Mouse (Mus musculus) skeletal muscle tissue, postnatal 0 days (tissue): ENCODE results near the gene Smc6. TPM values are rescaled to one million over a fixed set of nuclear protein-coding genes. Genes with fewer than 3 reads are reported as not detected.

Source experiments
- microRNA-seq, 2 experiments: library from miRNA; unstranded; fragments of <30 nt; microRNA quantifications; one replicate each; pipeline ENCODE4; 2016
- polyA plus RNA-seq: library from polyadenylated mRNA; unstranded; fragments of >200 nt; fragmentation: Nextera tagmentation; extraction: Ambion mirVana; gene quantifications from 2 replicates; pipeline ENCODE4 v1.2.1, GENCODE M21; 2015

Gene Smc6
- polyA plus RNA-seq: 141 and 144 TPM in 2 replicates

GRCm38 (mm10) chr12:11265382-11266281 lies at the start of gene Smc6, which contains the start of gene Gen1:
Gene Smc6, plus strand, starts transcription at chr12:11265886.
Gene Gen1, minus strand, starts transcription at chr12:11265801.

Small RNAs within 50 kb of the gene (microRNA-seq; reads per million reads assigned to microRNA genes)
- 0 to 0.21 reads per million in 2 experiments for gene Mir7675

Other genes starting within 250 kb of the Smc6 start
- 0.35 and 1.2 TPM in 2 replicates for gene Kcns3, start 114.8 kb upstream of the Smc6 start, polyA plus RNA-seq
- gene Msgn1, start 56.9 kb upstream of the Smc6 start, polyA plus RNA-seq: 0.35 and 0.61 TPM in 2 replicates
- 1.5 and 1.9 TPM in 2 replicates for gene Gen1, start 85 bp upstream of the Smc6 start, polyA plus RNA-seq
- gene Vsnl1, start 170.7 kb downstream of the Smc6 start, polyA plus RNA-seq: 0.32 and 0.33 TPM in 2 replicates
- gene Rad51ap2, start 190.2 kb downstream of the Smc6 start, polyA plus RNA-seq: 0.16 and 0.23 TPM in 2 replicates